Mouse (Mus musculus): ENCODE results near the gene Foxb1.

The Foxb1 gene

GRCm38 (mm10) chr9:69760371-69761301 lies at the start of gene Foxb1:
TSS of gene Foxb1 (minus strand) at chr9:69760940.
- no peak for DNase-seq (ENCODE audit: low spot score in 2 of 2)

- DNase-seq (ENCODE audit: low spot score in 2 of 2), result no peak
These were observed 29.8 kb upstream of the Foxb1 start for GRCm38 (mm10) chr9:69790562-69790961.

- DNase-seq (ENCODE audit: low spot score in 2 of 2), result no peak
These were observed 19.3 kb upstream of the Foxb1 start for GRCm38 (mm10) chr9:69779996-69780395.

GRCm38 (mm10) chr9:69769949-69770585 lies 9.3 kb upstream of the Foxb1 start:
- DNase-seq (ENCODE audit: low spot score in 2 of 2), result no peak

- DNase-seq (ENCODE audit: low spot score in 2 of 2), result no peak
These were observed 8.6 kb upstream of the Foxb1 start for GRCm38 (mm10) chr9:69769091-69769948.

- no peak for DNase-seq (ENCODE audit: low spot score in 2 of 2)
These were observed 7.6 kb upstream of the Foxb1 start for GRCm38 (mm10) chr9:69768136-69768875.

- DNase-seq (ENCODE audit: low spot score in 2 of 2), result no peak
These were observed 6.7 kb upstream of the Foxb1 start for GRCm38 (mm10) chr9:69767421-69767820.

GRCm38 (mm10) chr9:69766936-69767335 lies 6.2 kb upstream of the Foxb1 start:
- DNase-seq (ENCODE audit: low spot score in 2 of 2), result no peak

GRCm38 (mm10) chr9:69766301-69766700 lies 5.6 kb upstream of the Foxb1 start:
- no peak for DNase-seq (ENCODE audit: low spot score in 2 of 2)

GRCm38 (mm10) chr9:69765483-69766050 lies 4.8 kb upstream of the Foxb1 start:
- DNase-seq (ENCODE audit: low spot score in 2 of 2), result no peak

- DNase-seq (ENCODE audit: low spot score in 2 of 2), result no peak
These were observed 4.1 kb upstream of the Foxb1 start for GRCm38 (mm10) chr9:69764586-69765482.

- DNase-seq (ENCODE audit: low spot score in 2 of 2), result no peak
These were observed 3.2 kb upstream of the Foxb1 start for GRCm38 (mm10) chr9:69763681-69764585.

GRCm38 (mm10) chr9:69762703-69763102 lies 2.0 kb upstream of the Foxb1 start:
- no peak for DNase-seq (ENCODE audit: low spot score in 2 of 2)

GRCm38 (mm10) chr9:69762221-69762620 lies 1.5 kb upstream of the Foxb1 start:
- DNase-seq (ENCODE audit: low spot score in 2 of 2), result no peak

GRCm38 (mm10) chr9:69761569-69761968 lies 829 bp upstream of the Foxb1 start:
- no peak for DNase-seq (ENCODE audit: low spot score in 2 of 2)

- no peak for DNase-seq (ENCODE audit: low spot score in 2 of 2)
These were observed 969 bp downstream of the Foxb1 start for GRCm38 (mm10) chr9:69759721-69760221.

GRCm38 (mm10) chr9:69758946-69759615 lies 1.7 kb downstream of the Foxb1 start:
- DNase-seq (ENCODE audit: low spot score in 2 of 2), result no peak

- DNase-seq (ENCODE audit: low spot score in 2 of 2), result no peak
These were observed 2.2 kb downstream of the Foxb1 start for GRCm38 (mm10) chr9:69758506-69758905.
